In genomic region chr6:22983769-22984519, GRCm38 (mm10) we compare ENCODE assay signal across 9 mouse cellular contexts.
DNase-seq lines count a peak whose midpoint lies in the region; ATAC-seq and TF ChIP-seq lines count a peak whose summit lies in the region.
"Had no signal": no experiment of that assay in that cellular context is flagged by ENCODE, and none has a peak within 500 bp of the region (broad histone marks: within the 10 kb centered on the region; RNA-seq: fewer than 3 reads in every experiment).

No protein-coding gene starts in this region.

- no peak overlapping the region for H3K9ac ChIP-seq in kidney, postnatal 0 days (ENCODE audit: low read depth, low read length)
- no peak overlapping the region for H3K9ac ChIP-seq in forebrain, embryonic 12.5 days
- 0 out of 2 replicates have a peak overlapping the region, but pooled peaks have one; percentile 15 for H3K9ac ChIP-seq in midbrain, embryonic 16.5 days (ENCODE audit: low read depth, low read length)

- ATAC-seq in kidney, postnatal 0 days (replicated peaks; ENCODE audit: low FRiP score, low read depth): peak; percentile 43; the same call in 1 of the 2 replicates
- peak; percentile 77; the same call in 1 of the 2 replicates for ATAC-seq in forebrain, embryonic 12.5 days (ENCODE audit: low FRiP score)
- peak; percentile 88 for ATAC-seq in midbrain, embryonic 16.5 days

- DNase-seq in kidney, postnatal 0 days (ENCODE audit: low spot score): peak; percentile 76
- no peak for DNase-seq in kidney, postnatal 14 days
- peak; percentile 64 for DNase-seq in brain, embryonic 18.5 days (ENCODE audit: low read depth, low spot score)
- no peak for DNase-seq in gastrocnemius, postnatal 10 days
- DNase-seq in testis, postnatal 10 days (ENCODE audit: low spot score): no peak
- DNase-seq: adrenal gland, postnatal 25 days had no signal

- H3K27me3 ChIP-seq in kidney, postnatal 0 days (ENCODE audit: insufficient read depth, low read length): no peaks in the 10 kb centered on the region
- H3K27me3 ChIP-seq in forebrain, embryonic 12.5 days: no peaks in the 10 kb centered on the region
- H3K27me3 ChIP-seq in midbrain, embryonic 16.5 days (ENCODE audit: control insufficient read depth, insufficient read depth, low read depth, low read length): no peaks in the 10 kb centered on the region

- no peaks in the 10 kb centered on the region for H3K36me3 ChIP-seq in kidney, postnatal 0 days (ENCODE audit: insufficient read depth, low read length)
- H3K36me3 ChIP-seq in forebrain, embryonic 12.5 days (replicated peaks): peaks cover 24% of the 10 kb centered on the region
- H3K36me3 ChIP-seq in midbrain, embryonic 16.5 days (ENCODE audit: control insufficient read depth, insufficient read depth, low read length): 0 out of 2 replicates have a peak, but pooled peaks cover 2% of the 10 kb centered on the region

- no peak overlapping the region for H3K4me3 ChIP-seq in kidney, postnatal 0 days (replicated peaks; ENCODE audit: low read depth, low read length)
- no peak overlapping the region for H3K4me3 ChIP-seq in forebrain, embryonic 12.5 days (replicated peaks)
- peak overlapping the region; percentile 13; the same call in 1 of the 2 replicates for H3K4me3 ChIP-seq in midbrain, embryonic 16.5 days (ENCODE audit: low read depth, low read length)

- H3K27ac ChIP-seq in kidney, postnatal 0 days: no peak overlapping the region
- no peak overlapping the region for H3K27ac ChIP-seq in forebrain, embryonic 12.5 days
- H3K27ac ChIP-seq in midbrain, embryonic 16.5 days (ENCODE audit: low read length): no peak overlapping the region
- H3K27ac ChIP-seq: macrophage had no signal

- peak; percentile 61 for TF ChIP-seq CTCF in kidney, postnatal 0 days (IDR thresholded peaks at IDR 0.05; ENCODE audit: low read depth)

- no peaks in the 10 kb centered on the region for H3K4me1 ChIP-seq in kidney, postnatal 0 days (replicated peaks; ENCODE audit: insufficient read depth, low read length)
- peaks cover 7% of the 10 kb centered on the region for H3K4me1 ChIP-seq in forebrain, embryonic 12.5 days
- peaks cover 2% of the 10 kb centered on the region; the same call in 1 of the 2 replicates for H3K4me1 ChIP-seq in midbrain, embryonic 16.5 days (ENCODE audit: control insufficient read depth, insufficient read depth, low read length)

- H3K9me3 ChIP-seq in kidney, postnatal 0 days (replicated peaks; ENCODE audit: low read length): no peaks in the 10 kb centered on the region; the same call in 1 of the 2 replicates
- H3K9me3 ChIP-seq in forebrain, embryonic 12.5 days: peaks cover 9% of the 10 kb centered on the region
- H3K9me3 ChIP-seq in midbrain, embryonic 16.5 days (replicated peaks; ENCODE audit: control insufficient read depth, low read length, poor library complexity, severe bottlenecking): no peaks in the 10 kb centered on the region; the same call in 1 of the 2 replicates

- peak overlapping the region; percentile 13; the same call in 1 of the 2 replicates for H3K4me2 ChIP-seq in kidney, postnatal 0 days (ENCODE audit: low read length)
- peak overlapping the region; percentile 32 for H3K4me2 ChIP-seq in forebrain, embryonic 12.5 days
- H3K4me2 ChIP-seq in midbrain, embryonic 16.5 days (ENCODE audit: low read length): peak overlapping the region; percentile 43

- WGBS in kidney, postnatal 0 days: 3% methylated on average over 9 of the region's 9 CpGs
- 3% methylated on average over 9 of the region's 9 CpGs for WGBS in forebrain, embryonic 12.5 days
- WGBS in midbrain, embryonic 16.5 days: 3% methylated on average over 9 of the region's 9 CpGs

Comparison
In these comparisons a context has a peak if more than half of its experiments do, and no peak if none do; other contexts are left out.
1. DNase-seq: peak in kidney, postnatal 0 days (single experiment) and brain, embryonic 18.5 days (single experiment); none in kidney, postnatal 14 days (single experiment), gastrocnemius, postnatal 10 days (single experiment) and testis, postnatal 10 days (single experiment).
2. Peak in every context shown above with its lines, with median percentiles within 50 percentile points of each other: ATAC-seq and H3K4me2 ChIP-seq.